Mouse (Mus musculus) kidney, adult 2 months (tissue): ENCODE results near the gene Ybx3.

Experiments used
- CTCF ChIP-seq: fragments of 200-500 bp; conservative IDR thresholded peaks from 2 replicates; pipeline ENCODE4 v1.5.1; 2011; ENCODE audit warnings: low read depth, mild to moderate bottlenecking, control low read depth, low read length, moderate library complexity, mixed read lengths; ENCODE audit not compliant: insufficient read depth, insufficient read length
- POLR2A ChIP-seq: fragments of 200-500 bp; IDR thresholded peaks from one replicate; pipeline ENCODE4 v1.6.1; 2011; ENCODE audit warnings: low read depth, low read length, control low read depth

- TF ChIP-seq CTCF (no peak), POLR2A (no peak)
Observed at GRCm38 (mm10) chr6:131405896-131406295, 17.6 kb upstream of the Ybx3 start.
